Mouse (Mus musculus) embryonic facial prominence, embryonic 13.5 days (tissue): ENCODE measurements around the gene Mcemp1. TPM values are rescaled to one million over a fixed set of nuclear protein-coding genes. Genes with fewer than 3 reads are reported as not detected.
A peak's percentile ranks its signal among the peaks of the same experiment; 100 is the strongest.

Experiments
- ATAC-seq: fragments of 200-750 bp; cut with Nextera tagmentation; 2 replicates; pipeline ENCODE4 v1.8.0; 2017; ENCODE audit warnings: low read depth; ENCODE audit not compliant: insufficient number of reproducible peaks, insufficient read depth, low FRiP score, low TSS enrichment
- H3K27ac ChIP-seq: fragments of 300-500 bp; sonication (generic); 2 replicates; pipeline ENCODE4 v1.5.1; 2015; ENCODE audit warnings: moderate library complexity, mild to moderate bottlenecking, inconsistent platforms
- H3K27me3 ChIP-seq: fragments of 300-500 bp; sonication (generic); 2 replicates; pipeline ENCODE4 v1.6.1; 2015; ENCODE audit warnings: mild to moderate bottlenecking, inconsistent platforms
- H3K36me3 ChIP-seq: fragments of 300-500 bp; sonication (generic); 2 replicates; pipeline ENCODE4 v1.6.1; 2015; ENCODE audit warnings: mild to moderate bottlenecking, inconsistent platforms
- H3K4me1 ChIP-seq: fragments of 300-500 bp; sonication (generic); 2 replicates; pipeline ENCODE4 v1.6.1; 2015; ENCODE audit warnings: inconsistent platforms
- H3K4me2 ChIP-seq: fragments of 300-500 bp; sonication (generic); 2 replicates; pipeline ENCODE4 v1.6.1; 2015; ENCODE audit warnings: moderate library complexity, mild to moderate bottlenecking, inconsistent platforms
- H3K4me3 ChIP-seq: fragments of 300-500 bp; sonication (generic); 2 replicates; pipeline ENCODE4 v1.5.1; 2015; ENCODE audit warnings: mild to moderate bottlenecking, inconsistent platforms
- H3K9ac ChIP-seq: fragments of 300-500 bp; sonication (generic); 2 replicates; pipeline ENCODE4 v1.6.1; 2015; ENCODE audit warnings: mild to moderate bottlenecking, inconsistent platforms
- H3K9me3 ChIP-seq: fragments of 300-500 bp; sonication (generic); 2 replicates; pipeline ENCODE4 v1.6.1; 2016; ENCODE audit warnings: inconsistent platforms
- WGBS: fragments of 180-500 bp; shearing (Covaris S2); methylation state at CpG from one replicate; pipeline ENCODE4 v1.1.7; 2015; ENCODE audit warnings: mixed read lengths; 5-methylcytosine and 5-hydroxymethylcytosine counted together
- polyA plus RNA-seq: library from polyadenylated mRNA; unstranded; fragments of >200 nt; fragmentation: Nextera tagmentation; extraction: Ambion mirVana; gene quantifications from 2 replicates; pipeline ENCODE4 v1.2.1, GENCODE M21; 2015

Gene Mcemp1
- 0.27 and 0.40 TPM in 2 replicates for polyA plus RNA-seq

GRCm38 (mm10) chr8:3665507-3665906, at the start of gene Mcemp1:
Mcemp1 (plus strand) TSS chr8:3665754.
- no peak within 1 kb of the TSS for H3K9ac ChIP-seq
- ATAC-seq: no peak
- H3K27ac ChIP-seq: no peak within 1 kb of the TSS
- H3K36me3 ChIP-seq: no peaks in the 10 kb centered on the region
- 49% methylated on average over 6 of the region's 6 CpGs for WGBS
- H3K27me3 ChIP-seq: no peaks in the 10 kb centered on the region
- H3K4me2 ChIP-seq: no peak within 1 kb of the TSS
- H3K4me1 ChIP-seq: no peaks in the 10 kb centered on the region
- H3K9me3 ChIP-seq: no peaks in the 10 kb centered on the region
- H3K4me3 ChIP-seq: no peak within 1 kb of the TSS

- no peaks in the 10 kb centered on the region for H3K9me3 ChIP-seq
- WGBS: under 1% methylated on average over 37 of the region's 37 CpGs
- peaks cover 23% of the 10 kb centered on the region for H3K36me3 ChIP-seq
- peak within 1 kb of the TSS; percentile 80 for H3K4me2 ChIP-seq
- peaks cover 18% of the 10 kb centered on the region for H3K4me1 ChIP-seq
- no peaks in the 10 kb centered on the region for H3K27me3 ChIP-seq
- peak within 1 kb of the TSS; percentile 79 for H3K9ac ChIP-seq
- H3K4me3 ChIP-seq: peak within 1 kb of the TSS; percentile 79
- no peak within 1 kb of the TSS for H3K27ac ChIP-seq
- ATAC-seq: peak; percentile 95
Observed at GRCm38 (mm10) chr8:3621199-3621970, 44.2 kb upstream of the Mcemp1 start, which contains the start of the genes Xab2 and Pet100. Xab2 (minus strand) TSS chr8:3621316. Pet100 (plus strand) TSS chr8:3621548.

- Histone ChIP-seq H3K4me2 (peak overlapping the region; percentile 76), H3K27ac (no peak overlapping the region), H3K4me1 (peaks cover 18% of the 10 kb centered on the region), H3K9ac (peak overlapping the region; percentile 79), H3K4me3 (peak overlapping the region; percentile 79), H3K27me3 (no peaks in the 10 kb centered on the region), H3K9me3 (no peaks in the 10 kb centered on the region), H3K36me3 (peaks cover 18% of the 10 kb centered on the region)
- 63% methylated on average over 8 of the region's 8 CpGs for WGBS
- no peak for ATAC-seq
Observed at GRCm38 (mm10) chr8:3622119-3622518, 43.4 kb upstream of the Mcemp1 start.

GRCm38 (mm10) chr8:3625445-3625844, 40.1 kb upstream of the Mcemp1 start, which contains the start of gene Pcp2:
Pcp2 (minus strand) TSS chr8:3625545.
- H3K27ac ChIP-seq: no peak within 1 kb of the TSS

GRCm38 (mm10) chr8:3626971-3627370, 38.6 kb upstream of the Mcemp1 start:
- Histone ChIP-seq H3K4me3 (no peak overlapping the region), H3K4me1 (peaks cover 13% of the 10 kb centered on the region), H3K36me3 (no peaks in the 10 kb centered on the region), H3K4me2 (no peak overlapping the region), H3K9ac (no peak overlapping the region), H3K9me3 (no peaks in the 10 kb centered on the region), H3K27ac (no peak overlapping the region), H3K27me3 (peaks cover 31% of the 10 kb centered on the region)
- WGBS: 59% methylated on average over 5 of the region's 5 CpGs
- no peak for ATAC-seq

More at GRCm38 (mm10) chr8:3625445-3625844, 40.1 kb upstream of the Mcemp1 start, which contains the start of gene Pcp2:
- H3K9me3 ChIP-seq: no peaks in the 10 kb centered on the region
- H3K9ac ChIP-seq: no peak within 1 kb of the TSS
- no peaks in the 10 kb centered on the region for H3K36me3 ChIP-seq
- H3K27me3 ChIP-seq: peaks cover 20% of the 10 kb centered on the region
- no peak within 1 kb of the TSS for H3K4me2 ChIP-seq
- peaks cover 9% of the 10 kb centered on the region for H3K4me1 ChIP-seq
- WGBS: 69% methylated on average over 1 of the region's 1 CpGs
- no peak for ATAC-seq
- H3K4me3 ChIP-seq: no peak within 1 kb of the TSS

- ATAC-seq: no peak
- 25% methylated on average over 5 of the region's 5 CpGs for WGBS
Observed at GRCm38 (mm10) chr8:3628014-3628413, 37.5 kb upstream of the Mcemp1 start.

GRCm38 (mm10) chr8:3630647-3631477, 34.7 kb upstream of the Mcemp1 start, which contains the start of gene Stxbp2:
Stxbp2 (plus strand) TSS chr8:3630955.
- peak; percentile 75 for ATAC-seq
- no peaks in the 10 kb centered on the region for H3K36me3 ChIP-seq
- H3K4me1 ChIP-seq: peaks cover 7% of the 10 kb centered on the region; the same call in 1 of the 2 replicates
- H3K9me3 ChIP-seq: no peaks in the 10 kb centered on the region
- H3K27me3 ChIP-seq: peaks cover 31% of the 10 kb centered on the region
- WGBS: 5% methylated on average over 47 of the region's 47 CpGs
- H3K4me2 ChIP-seq: peak within 1 kb of the TSS; percentile 76
- H3K27ac ChIP-seq: no peak within 1 kb of the TSS
- peak within 1 kb of the TSS; percentile 56 for H3K4me3 ChIP-seq
- peak within 1 kb of the TSS; percentile 72 for H3K9ac ChIP-seq

More at GRCm38 (mm10) chr8:3628014-3628413, 37.5 kb upstream of the Mcemp1 start:
- Histone ChIP-seq H3K36me3 (no peaks in the 10 kb centered on the region), H3K4me2 (no peak overlapping the region), H3K4me3 (no peak overlapping the region), H3K9ac (no peak overlapping the region), H3K9me3 (no peaks in the 10 kb centered on the region), H3K4me1 (peaks cover 7% of the 10 kb centered on the region; the same call in 1 of the 2 replicates), H3K27ac (no peak overlapping the region), H3K27me3 (peaks cover 31% of the 10 kb centered on the region)

- no peak overlapping the region for H3K27ac ChIP-seq
Observed at GRCm38 (mm10) chr8:3631478-3631875, 34.1 kb upstream of the Mcemp1 start.

GRCm38 (mm10) chr8:3645804-3646203, 19.8 kb upstream of the Mcemp1 start:
- H3K9ac ChIP-seq: no peak overlapping the region
- H3K36me3 ChIP-seq: 0 out of 2 replicates have a peak, but pooled peaks cover 3% of the 10 kb centered on the region
- no peak overlapping the region for H3K4me2 ChIP-seq
- no peak overlapping the region for H3K27ac ChIP-seq
- no peak overlapping the region for H3K4me3 ChIP-seq
- ATAC-seq: no peak
- H3K27me3 ChIP-seq: no peaks in the 10 kb centered on the region
- no peaks in the 10 kb centered on the region for H3K4me1 ChIP-seq
- WGBS: 23% methylated on average over 5 of the region's 5 CpGs
- H3K9me3 ChIP-seq: no peaks in the 10 kb centered on the region

More at GRCm38 (mm10) chr8:3631478-3631875, 34.1 kb upstream of the Mcemp1 start:
- Histone ChIP-seq H3K36me3 (no peaks in the 10 kb centered on the region), H3K9me3 (no peaks in the 10 kb centered on the region), H3K27me3 (peaks cover 31% of the 10 kb centered on the region), H3K9ac (peak overlapping the region; percentile 72), H3K4me1 (peaks cover 7% of the 10 kb centered on the region; the same call in 1 of the 2 replicates), H3K4me2 (peak overlapping the region; percentile 76), H3K4me3 (peak overlapping the region; percentile 56)
- WGBS: 18% methylated on average over 8 of the region's 8 CpGs
- no peak for ATAC-seq

- Histone ChIP-seq H3K36me3 (no peaks in the 10 kb centered on the region), H3K27ac (no peak overlapping the region), H3K4me1 (no peaks in the 10 kb centered on the region), H3K4me3 (no peak overlapping the region), H3K9ac (no peak overlapping the region), H3K27me3 (no peaks in the 10 kb centered on the region), H3K4me2 (no peak overlapping the region), H3K9me3 (no peaks in the 10 kb centered on the region)
- 79% methylated on average over 6 of the region's 6 CpGs for WGBS
- ATAC-seq: no peak
Observed at GRCm38 (mm10) chr8:3646824-3647531, 18.6 kb upstream of the Mcemp1 start.

- Histone ChIP-seq H3K36me3 (no peaks in the 10 kb centered on the region), H3K9me3 (no peaks in the 10 kb centered on the region), H3K9ac (no peak overlapping the region), H3K4me3 (no peak overlapping the region), H3K4me2 (no peak overlapping the region), H3K27me3 (no peaks in the 10 kb centered on the region), H3K27ac (no peak overlapping the region), H3K4me1 (no peaks in the 10 kb centered on the region)
- 70% methylated on average over 4 of the region's 4 CpGs for WGBS
- ATAC-seq: no peak
Observed at GRCm38 (mm10) chr8:3647561-3647960, 18.0 kb upstream of the Mcemp1 start.
